Mouse (Mus musculus) kidney, postnatal 14 days (tissue): ENCODE data around the gene Dnah6.
A peak's percentile ranks its signal among the peaks of the same experiment; 100 is the strongest.

Source experiments
- DNase-seq: peaks from one replicate; pipeline ENCODE4 v3.0.0; 2022; ENCODE audit warnings: mixed read lengths

Dnah6 gene

DNA sequence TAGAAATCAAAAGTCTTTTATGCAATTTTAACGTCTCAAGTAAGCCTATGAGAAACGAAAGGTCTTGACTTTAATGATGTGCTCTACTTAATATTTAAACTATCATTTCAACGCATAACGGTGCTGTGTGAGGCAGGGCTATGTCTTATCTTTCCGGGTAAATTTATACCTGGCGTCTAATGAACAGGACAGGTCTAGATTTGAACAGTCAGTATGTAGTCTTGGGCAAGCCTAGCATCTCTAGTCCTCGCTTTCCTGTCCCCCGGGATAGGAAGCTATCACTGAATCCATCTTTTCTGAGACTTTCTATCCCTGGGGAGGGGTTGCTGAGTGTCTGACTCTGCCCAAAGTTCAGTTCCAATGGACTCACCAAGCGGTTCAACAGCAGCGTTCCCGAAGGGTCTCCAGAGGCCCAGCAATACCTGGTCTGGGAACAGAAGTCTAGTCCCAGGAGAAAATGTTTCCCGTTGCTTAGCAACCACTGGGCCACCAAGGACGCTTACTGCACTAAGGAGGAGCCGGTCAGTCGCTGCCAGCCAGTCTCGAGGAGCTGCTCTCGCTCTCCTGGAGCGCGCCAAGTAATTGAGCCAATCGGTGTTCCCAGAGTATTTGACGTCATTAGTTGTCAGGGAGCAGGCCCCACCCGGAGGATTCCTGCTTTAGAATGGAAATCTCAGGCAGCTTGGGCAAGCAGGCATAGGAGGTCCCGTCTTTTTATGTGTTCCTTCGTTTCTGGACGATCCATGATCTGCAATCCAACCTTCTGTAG lies at the start of gene Dnah6:
Gene Dnah6 (minus strand): TSS at position 463 of the 769 bp plus-strand sequence.
- DNase-seq = peak; percentile 95

GRCm38 (mm10) chr6:73269374-73269773 lies 47.9 kb upstream of the Dnah6 start:
- no peak for DNase-seq

GRCm38 (mm10) chr6:73267738-73268311 lies 46.4 kb upstream of the Dnah6 start:
- DNase-seq = no peak

DNA sequence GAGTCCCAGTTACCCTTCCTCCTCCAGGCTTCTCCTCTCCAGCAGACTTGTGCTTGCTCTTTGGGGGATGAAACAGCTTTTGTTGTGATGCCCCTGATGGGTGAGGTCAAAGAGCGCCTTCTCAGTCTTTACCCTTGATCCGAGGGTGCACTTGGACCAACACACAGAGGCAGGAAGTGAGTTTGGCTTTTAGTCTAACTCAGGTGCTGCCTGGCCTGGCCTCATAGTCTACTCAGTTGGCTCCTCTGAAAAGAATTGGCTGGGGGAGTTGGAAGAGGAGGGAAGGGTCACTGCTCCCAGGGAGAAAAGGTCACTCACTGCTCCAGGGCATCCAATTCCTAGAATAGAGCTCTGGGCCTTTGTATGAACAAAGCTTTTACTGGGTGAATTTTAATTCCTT lies 43.4 kb upstream of the Dnah6 start:
- no peak for DNase-seq

- no peak for DNase-seq
Measured at GRCm38 (mm10) chr6:73260110-73260509, 38.7 kb upstream of the Dnah6 start.

- no peak for DNase-seq
Measured at GRCm38 (mm10) chr6:73257068-73257467, 35.6 kb upstream of the Dnah6 start.

DNA sequence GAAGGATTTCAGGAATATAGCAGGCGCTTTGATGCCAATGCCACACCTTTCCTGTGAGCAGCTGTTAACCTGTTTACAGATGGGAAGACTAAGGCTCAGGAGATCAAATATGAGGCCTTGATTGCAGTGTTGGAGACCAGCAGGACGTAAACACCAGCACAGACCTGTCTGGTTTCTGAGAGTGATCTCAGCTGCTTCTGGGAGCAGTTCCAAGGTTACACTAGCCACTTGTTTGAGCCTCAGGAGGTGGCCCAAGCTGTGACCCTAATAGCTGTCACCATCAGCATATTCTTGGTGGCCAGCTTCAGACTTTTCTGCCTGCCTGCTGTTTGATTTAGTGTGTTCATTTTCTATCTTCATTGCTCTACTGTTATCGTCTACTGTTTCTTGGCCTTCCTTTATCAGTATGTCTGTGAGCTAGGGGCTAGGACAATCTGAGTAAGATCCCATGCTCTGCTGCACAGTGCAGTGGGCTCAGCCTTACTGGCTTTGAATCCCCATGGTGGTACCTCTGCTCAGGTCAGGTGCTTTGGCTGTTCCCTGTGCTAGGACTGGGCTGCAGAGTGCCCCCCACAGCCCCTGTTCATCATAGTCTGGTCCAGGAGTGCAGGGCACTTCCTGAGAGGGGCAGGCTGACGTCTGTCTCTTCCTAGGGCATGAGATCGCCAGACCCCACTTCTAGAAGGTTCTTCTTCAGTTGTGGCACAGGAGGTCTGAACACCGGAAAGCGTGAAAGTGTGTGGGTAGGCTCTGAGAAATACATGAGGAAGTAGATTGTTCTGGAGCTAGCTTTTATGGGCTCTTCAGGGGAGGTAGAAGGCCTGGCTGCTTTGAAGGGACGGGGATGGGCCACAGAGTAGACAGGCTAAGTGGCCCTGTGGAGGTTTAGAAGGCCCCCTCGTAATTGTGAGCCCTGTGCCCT lies 33.1 kb upstream of the Dnah6 start:
- DNase-seq = peak; percentile 41

GRCm38 (mm10) chr6:73253584-73253983 lies 32.1 kb upstream of the Dnah6 start:
- no peak for DNase-seq

GRCm38 (mm10) chr6:73253006-73253405 lies 31.6 kb upstream of the Dnah6 start:
- no peak for DNase-seq

DNA sequence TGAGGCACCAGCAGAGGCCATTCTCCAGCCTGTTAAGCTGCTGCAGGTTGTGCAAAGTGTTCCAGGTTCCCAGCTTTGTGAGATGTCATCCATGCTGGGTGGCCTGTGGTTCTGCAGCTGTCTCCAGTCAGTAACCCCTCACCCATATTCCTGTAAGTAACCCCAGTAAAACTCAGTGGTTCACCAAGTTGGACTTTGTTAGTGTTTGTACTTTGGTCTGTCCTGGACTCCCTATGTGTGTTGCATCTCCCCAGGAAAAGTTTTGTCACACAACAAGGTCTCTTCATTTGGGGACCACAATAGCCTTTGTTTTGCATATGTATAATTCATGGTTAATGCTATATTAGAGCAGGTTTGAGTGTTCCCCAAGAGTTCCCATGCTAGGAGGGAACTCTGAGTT lies 30.9 kb upstream of the Dnah6 start:
- DNase-seq = no peak

DNA sequence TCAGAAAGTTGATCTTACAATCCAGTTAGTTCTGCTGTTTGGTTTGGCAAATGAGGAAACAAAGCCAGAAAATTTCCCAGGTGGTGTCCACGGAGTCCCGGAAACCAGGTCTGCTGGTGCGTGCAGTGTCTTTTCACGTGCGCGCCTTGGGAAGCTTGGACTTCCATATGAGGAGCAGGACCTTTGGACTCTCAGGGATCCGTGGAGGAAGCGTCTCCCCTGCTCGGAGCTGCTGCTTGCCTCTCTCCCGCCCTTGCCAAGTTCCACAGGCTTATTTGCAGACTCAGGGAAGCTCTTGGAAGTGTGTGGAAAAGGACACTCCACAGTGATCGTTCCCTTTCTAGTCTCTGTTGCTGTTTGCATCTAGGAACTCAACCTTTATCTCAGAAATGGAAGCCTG lies 29.9 kb upstream of the Dnah6 start:
- peak; percentile 79 for DNase-seq

DNA sequence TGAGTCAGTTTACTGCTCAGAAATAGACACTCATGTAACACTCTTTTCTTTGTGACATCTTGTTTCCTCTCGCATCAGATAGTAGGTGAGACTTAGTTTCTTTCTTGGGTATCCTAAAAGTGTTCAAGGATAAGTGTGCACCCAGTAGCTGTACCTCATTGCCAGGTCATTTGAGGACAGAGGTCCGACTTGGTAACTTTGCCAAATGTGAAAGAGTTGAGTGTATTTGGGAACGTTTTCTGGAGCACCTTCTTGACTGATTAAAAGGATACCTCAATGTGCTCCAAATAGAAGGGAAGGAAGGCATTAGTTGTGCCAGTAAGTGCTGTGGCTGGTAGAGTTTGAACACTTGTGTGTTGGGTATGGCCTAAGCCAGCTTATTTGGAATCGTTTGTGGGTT lies 28.4 kb upstream of the Dnah6 start:
- DNase-seq = no peak

GRCm38 (mm10) chr6:73249049-73249422 lies 27.6 kb upstream of the Dnah6 start:
- peak; percentile 60 for DNase-seq

- peak; percentile 91 for DNase-seq
Measured at GRCm38 (mm10) chr6:73248237-73249048, 27.0 kb upstream of the Dnah6 start, which contains the start of gene Suclg1. Gene Suclg1, plus strand, starts transcription at chr6:73248382.

GRCm38 (mm10) chr6:73247452-73247851 lies 26.0 kb upstream of the Dnah6 start:
- peak; percentile 36 for DNase-seq

DNA sequence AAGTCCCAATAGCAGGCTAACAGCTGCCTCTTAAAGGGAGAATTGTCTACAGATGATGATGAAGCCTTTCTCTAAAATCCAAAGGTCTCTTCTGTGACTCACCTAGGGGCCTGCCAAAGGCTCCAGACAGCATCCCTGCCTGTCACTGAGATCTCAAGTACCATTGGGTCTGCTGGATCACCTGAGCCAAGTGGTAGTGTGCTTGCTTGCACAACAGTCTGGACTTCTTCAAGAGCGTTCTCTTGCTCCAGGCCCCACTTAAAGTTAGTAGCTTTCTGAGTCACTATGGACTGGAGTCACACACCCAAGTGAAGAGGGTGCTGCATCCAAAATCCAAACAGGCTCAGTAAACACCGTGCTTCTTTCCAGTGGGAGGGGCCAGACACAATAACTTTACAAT lies 25.4 kb upstream of the Dnah6 start:
- DNase-seq = no peak

DNA sequence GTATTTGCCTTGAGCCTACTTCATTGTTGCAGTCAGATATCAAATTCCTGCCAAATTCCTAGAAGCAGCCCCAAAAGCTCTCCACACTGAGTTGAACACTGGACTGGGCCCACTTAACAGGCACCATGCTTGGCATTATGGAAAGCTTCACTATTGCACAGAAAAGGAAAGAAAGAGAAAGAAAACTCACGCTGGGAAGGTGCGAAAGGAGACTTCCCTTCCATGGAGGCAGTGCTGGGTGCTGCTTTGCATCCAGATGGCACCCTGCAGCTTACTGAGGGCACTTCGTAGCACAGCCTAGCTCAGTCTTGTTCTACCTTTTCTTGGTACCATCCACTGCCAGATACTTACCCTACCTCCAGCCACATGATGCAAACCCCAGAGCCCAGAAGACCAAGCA lies 14.2 kb upstream of the Dnah6 start:
- DNase-seq = peak; percentile 0

DNA sequence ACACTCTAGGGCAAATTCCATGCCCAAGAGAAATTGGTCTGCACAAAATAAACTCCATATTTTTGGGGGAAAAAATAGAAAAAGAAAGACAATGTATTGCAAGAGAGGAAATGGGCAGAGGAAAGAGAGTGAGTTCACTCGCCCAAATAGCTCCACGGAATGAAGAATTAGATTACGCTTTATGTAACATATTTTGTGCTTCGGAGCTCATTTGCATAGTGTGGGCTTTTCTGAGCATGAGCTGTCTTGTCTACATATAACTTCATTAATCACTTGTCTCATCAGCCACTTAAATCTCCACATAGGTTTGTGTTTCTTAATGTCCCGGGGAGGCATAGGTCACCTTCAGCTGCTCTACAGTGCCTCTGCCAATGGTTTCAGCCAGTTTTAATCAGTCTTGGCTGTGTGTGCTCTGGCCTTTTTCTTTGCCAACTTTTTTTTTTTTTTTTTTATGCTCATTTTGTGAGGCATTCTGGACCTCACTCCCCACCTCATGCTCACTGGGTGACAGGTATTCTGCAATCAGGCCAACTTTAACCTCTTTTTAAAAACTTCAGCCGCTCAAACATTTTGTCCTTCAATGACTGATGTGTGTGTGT lies 12.9 kb upstream of the Dnah6 start:
- peak; percentile 36 for DNase-seq

GRCm38 (mm10) chr6:73233202-73233726 lies 11.8 kb upstream of the Dnah6 start:
- DNase-seq = no peak

GRCm38 (mm10) chr6:73232152-73232584 lies 10.7 kb upstream of the Dnah6 start:
- DNase-seq = peak; percentile 87

DNA sequence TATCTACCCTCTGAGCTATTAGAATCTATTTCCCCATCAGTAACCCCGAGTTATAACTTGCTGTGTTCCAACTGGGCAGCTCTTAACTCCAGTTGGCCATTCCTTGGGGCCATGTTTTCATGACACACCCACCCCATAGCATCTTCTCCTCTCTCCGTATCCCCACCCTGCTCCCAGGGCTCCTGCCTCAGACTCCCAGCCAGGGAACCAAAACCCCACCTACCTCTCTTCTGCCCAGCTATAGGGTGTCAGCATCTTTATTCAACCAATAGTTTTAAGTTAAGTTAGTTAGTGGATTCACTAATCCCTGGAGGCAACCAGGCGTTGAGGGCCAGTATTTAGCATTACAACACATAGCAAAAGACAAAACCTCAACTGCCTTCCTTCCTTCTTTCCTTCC lies 7.4 kb upstream of the Dnah6 start:
- no peak for DNase-seq

GRCm38 (mm10) chr6:73228408-73228807 lies 7.0 kb upstream of the Dnah6 start:
- DNase-seq = no peak
